Mouse (Mus musculus): ENCODE data around the gene Nrn1l. TPM values are rescaled to one million over a fixed set of nuclear protein-coding genes. Genes with fewer than 3 reads are reported as not detected.

Gene Nrn1l
- total and polyA plus RNA-seq, 3 experiments: 0.41 to 1.6 (median 0.57) TPM

DNA sequence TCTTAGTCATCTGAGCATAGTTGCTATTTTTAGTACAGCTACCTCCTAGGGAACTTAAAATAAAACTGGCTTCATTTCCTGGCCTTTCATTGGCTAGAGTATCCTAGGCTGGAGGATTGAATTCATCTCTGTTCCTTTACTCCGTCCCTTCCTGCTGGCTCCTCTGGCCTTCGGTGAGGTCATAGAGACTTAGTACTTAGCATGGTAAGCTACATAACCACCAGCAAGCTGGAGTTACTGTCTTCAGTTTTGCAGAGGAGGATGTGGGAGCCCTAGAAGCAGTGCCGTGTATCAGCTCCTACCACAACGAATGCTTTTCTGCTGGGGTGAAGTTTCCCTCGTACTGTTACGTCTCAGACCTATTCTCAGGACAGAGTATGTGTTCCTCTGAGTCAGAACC lies 19.1 kb upstream of the Nrn1l start:
- H3K9ac ChIP-seq (ENCODE audit: low read depth, low read length): peak overlapping the region; percentile 11; the same call in 1 of the 2 replicates
- peak in 1 of 2 experiments; percentile 52 for DNase-seq
- peaks cover 16% of the 10 kb centered on the region for H3K4me1 ChIP-seq (ENCODE audit: control insufficient read depth, insufficient read depth, low read length)
- peaks cover 15% of the 10 kb centered on the region for H3K36me3 ChIP-seq (ENCODE audit: control insufficient read depth, insufficient read depth, low read length)
- H3K27me3 ChIP-seq (ENCODE audit: control insufficient read depth, insufficient read depth, low read length): no peaks in the 10 kb centered on the region
- WGBS: 11% methylated on average over 6 of the region's 6 CpGs
- H3K27ac ChIP-seq: peak overlapping the region; percentile 80
- peak overlapping the region; percentile 4; the same call in 1 of the 2 replicates for H3K4me3 ChIP-seq
- intact Hi-C loops (cut with DNase I): no loop called here
- no peaks in the 10 kb centered on the region; the same call in none of the 2 replicates for H3K79me2 ChIP-seq (replicated peaks; ENCODE audit: control insufficient read depth, insufficient read depth, low read length)
- TF ChIP-seq EP300 (IDR thresholded peaks at IDR 0.05; ENCODE audit: insufficient read depth, low read depth, low read length): no peak
- TF ChIP-seq CTCF (IDR thresholded peaks at IDR 0.05): no peak
- no peak for TF ChIP-seq POLR2A (IDR thresholded peaks at IDR 0.05; ENCODE audit: insufficient read depth, low read depth, low read length)

DNA sequence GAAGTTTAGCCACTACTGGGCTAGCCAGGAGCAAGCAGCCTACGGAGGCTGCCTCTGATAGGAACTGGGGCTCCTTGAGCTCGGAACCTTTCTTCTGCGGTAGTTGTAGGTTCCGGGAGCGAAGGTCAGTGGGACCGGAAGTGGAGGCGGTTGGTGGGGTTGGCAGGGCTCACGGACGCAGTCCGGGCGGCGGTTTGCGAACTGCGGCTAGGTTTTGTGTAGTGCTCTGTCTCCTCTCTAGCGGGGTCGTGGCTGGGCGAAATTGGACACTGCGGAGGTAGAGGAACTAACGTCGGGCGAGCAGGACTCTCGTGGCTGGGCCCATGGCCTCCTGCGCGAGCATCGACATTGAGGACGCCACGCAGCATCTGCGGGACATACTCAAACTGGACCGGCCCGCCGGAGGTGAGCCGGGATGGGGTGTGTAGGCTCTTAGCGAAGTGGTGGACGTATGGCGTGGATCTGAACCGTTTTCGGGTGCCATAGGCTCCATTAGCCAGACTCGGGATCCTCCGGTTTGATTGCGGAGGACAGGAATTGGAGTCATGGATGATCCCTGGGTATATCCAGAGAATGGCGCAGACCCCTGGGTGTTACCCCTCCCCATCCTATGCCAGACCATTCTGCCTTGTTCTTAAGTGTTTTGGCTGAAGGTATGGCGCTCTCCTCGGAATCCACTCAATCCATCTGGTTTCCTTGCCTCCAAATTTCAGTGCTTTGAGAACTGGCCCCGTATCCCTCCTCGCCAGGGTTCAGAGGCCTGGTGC lies 12.4 kb upstream of the Nrn1l start, which contains the start of gene Edc4:
Edc4 (plus strand) TSS at position 128 of the 767 bp plus-strand sequence.
- WGBS: under 1% methylated on average over 45 of the region's 45 CpGs
- peaks cover 5% of the 10 kb centered on the region for H3K4me1 ChIP-seq (ENCODE audit: control insufficient read depth, insufficient read depth, low read length)
- peak within 1 kb of the TSS; percentile 82 for H3K4me3 ChIP-seq
- intact Hi-C loops (cut with DNase I): loop anchor here (2.0 kb wide), 1 partner anchor 20 kb away; the partner anchor contains the start of gene Nutf2
- peak; percentile 93 for TF ChIP-seq POLR2A (IDR thresholded peaks at IDR 0.05; ENCODE audit: insufficient read depth, low read depth, low read length)
- TF ChIP-seq EP300 (IDR thresholded peaks at IDR 0.05; ENCODE audit: insufficient read depth, low read depth, low read length): peak; percentile 67; the same call in 1 of the 2 replicates
- no peak for TF ChIP-seq CTCF (IDR thresholded peaks at IDR 0.05)
- H3K36me3 ChIP-seq (ENCODE audit: control insufficient read depth, insufficient read depth, low read length): peaks cover 2% of the 10 kb centered on the region; the same call in 1 of the 2 replicates
- peak within 1 kb of the TSS; percentile 87 for H3K9ac ChIP-seq (ENCODE audit: low read depth, low read length)
- H3K79me2 ChIP-seq (replicated peaks; ENCODE audit: control insufficient read depth, insufficient read depth, low read length): peaks cover 4% of the 10 kb centered on the region
- peak within 1 kb of the TSS; percentile 85 for H3K27ac ChIP-seq
- no peaks in the 10 kb centered on the region for H3K27me3 ChIP-seq (ENCODE audit: control insufficient read depth, insufficient read depth, low read length)
- peak; percentile 87 to 94 for DNase-seq

DNA sequence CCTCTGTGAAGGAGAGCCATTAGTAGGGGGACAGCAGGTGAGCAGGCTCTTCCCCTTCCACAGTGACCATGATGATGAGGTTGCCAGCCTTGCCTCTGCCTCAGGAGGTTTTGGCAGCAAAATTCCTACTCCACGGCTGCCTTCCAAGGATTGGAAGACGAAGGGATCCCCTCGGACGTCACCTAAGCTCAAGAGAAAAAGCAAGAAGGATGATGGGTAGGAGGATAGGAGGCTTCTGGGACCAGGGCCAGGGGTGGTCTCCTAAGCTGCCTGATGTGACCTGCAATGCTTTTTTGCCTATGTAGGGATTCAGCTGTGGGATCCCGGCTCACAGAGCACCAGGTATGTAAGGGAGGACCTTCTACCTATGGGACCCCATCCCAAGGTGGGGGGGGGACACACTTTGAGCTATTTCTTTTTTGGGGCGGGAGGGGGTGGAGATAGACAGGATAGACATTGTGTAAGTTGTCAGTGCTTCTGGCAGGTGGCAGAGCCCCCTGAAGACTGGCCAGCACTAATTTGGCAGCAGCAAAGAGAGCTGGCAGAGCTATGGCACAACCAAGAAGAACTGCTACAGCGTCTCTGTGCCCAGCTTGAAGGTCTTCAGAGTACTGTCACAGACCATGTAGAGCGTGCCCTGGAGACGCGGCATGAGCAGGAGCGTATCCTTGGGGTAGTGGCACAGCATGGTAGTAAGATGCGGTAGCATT lies 3.5 kb upstream of the Nrn1l start:
- no peak overlapping the region for H3K4me3 ChIP-seq
- TF ChIP-seq CTCF (IDR thresholded peaks at IDR 0.05): no peak
- TF ChIP-seq EP300 (IDR thresholded peaks at IDR 0.05; ENCODE audit: insufficient read depth, low read depth, low read length): no peak
- TF ChIP-seq POLR2A (IDR thresholded peaks at IDR 0.05; ENCODE audit: insufficient read depth, low read depth, low read length): no peak
- peaks cover 2% of the 10 kb centered on the region; the same call in 1 of the 2 replicates for H3K4me1 ChIP-seq (ENCODE audit: control insufficient read depth, insufficient read depth, low read length)
- no peak overlapping the region for H3K9ac ChIP-seq (ENCODE audit: low read depth, low read length)
- no peaks in the 10 kb centered on the region for H3K79me2 ChIP-seq (replicated peaks; ENCODE audit: control insufficient read depth, insufficient read depth, low read length)
- DNase-seq: no peak
- H3K27ac ChIP-seq: no peak overlapping the region
- intact Hi-C loops (cut with DNase I): no loop called here
- H3K27me3 ChIP-seq (ENCODE audit: control insufficient read depth, insufficient read depth, low read length): no peaks in the 10 kb centered on the region
- no peaks in the 10 kb centered on the region for H3K36me3 ChIP-seq (ENCODE audit: control insufficient read depth, insufficient read depth, low read length)
- WGBS: 94% methylated on average over 12 of the region's 12 CpGs

DNA sequence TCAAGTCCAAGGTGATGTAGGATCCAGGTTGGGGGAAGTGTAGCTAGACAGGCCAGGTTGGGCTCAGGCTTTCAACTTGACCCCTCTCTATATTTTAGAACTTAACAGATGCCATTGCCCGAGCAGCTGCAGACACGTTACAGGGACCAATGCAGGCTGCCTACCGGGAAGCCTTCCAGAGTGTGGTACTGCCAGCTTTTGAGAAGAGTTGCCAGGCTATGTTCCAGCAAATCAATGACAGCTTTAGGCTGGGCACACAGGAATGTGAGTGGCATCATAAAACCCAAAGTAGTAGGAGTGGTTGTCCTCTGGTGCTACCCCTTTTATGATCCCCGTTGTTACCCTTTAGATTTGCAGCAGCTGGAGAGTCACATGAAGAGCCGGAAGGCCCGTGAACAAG lies 2.5 kb upstream of the Nrn1l start:
- 66% methylated on average over 6 of the region's 6 CpGs for WGBS
- Histone ChIP-seq H3K4me3 (no peak overlapping the region), H3K27ac (peak overlapping the region; percentile 34; the same call in 1 of the 2 replicates), H3K79me2 (replicated peaks; ENCODE audit: control insufficient read depth, insufficient read depth, low read length) (no peaks in the 10 kb centered on the region), H3K4me1 (ENCODE audit: control insufficient read depth, insufficient read depth, low read length) (peaks cover 2% of the 10 kb centered on the region; the same call in 1 of the 2 replicates), H3K9ac (ENCODE audit: low read depth, low read length) (no peak overlapping the region), H3K36me3 (ENCODE audit: control insufficient read depth, insufficient read depth, low read length) (no peaks in the 10 kb centered on the region), H3K27me3 (ENCODE audit: control insufficient read depth, insufficient read depth, low read length) (no peaks in the 10 kb centered on the region)
- intact Hi-C loops (cut with DNase I): no loop called here
- no peak for TF ChIP-seq CTCF (IDR thresholded peaks at IDR 0.05)
- no peak for TF ChIP-seq EP300 (IDR thresholded peaks at IDR 0.05; ENCODE audit: insufficient read depth, low read depth, low read length)
- TF ChIP-seq POLR2A (IDR thresholded peaks at IDR 0.05; ENCODE audit: insufficient read depth, low read depth, low read length): no peak
- DNase-seq: peak; percentile 51 to 68

DNA sequence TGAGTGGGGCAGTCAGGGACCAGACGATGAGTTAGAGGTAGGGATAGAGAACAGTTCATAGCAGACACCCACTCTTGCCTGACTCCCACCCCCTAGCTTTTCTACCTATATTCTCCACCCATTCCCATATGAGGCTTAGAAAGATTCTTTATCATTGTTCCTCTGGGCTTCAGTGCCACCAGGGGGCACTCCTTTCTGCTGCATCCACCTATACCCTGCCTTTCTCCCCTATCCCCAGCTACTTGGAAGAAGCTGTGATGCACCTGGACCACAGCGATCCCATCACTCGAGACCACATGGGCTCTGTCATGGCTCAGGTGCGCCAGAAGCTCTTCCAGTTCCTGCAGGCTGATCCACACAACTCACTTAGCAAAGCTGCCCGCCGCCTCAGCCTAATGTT lies 935 bp upstream of the Nrn1l start:
- no peak overlapping the region for H3K4me3 ChIP-seq

More for the DNA sequence above, 935 bp upstream of the Nrn1l start:
- Histone ChIP-seq H3K79me2 (replicated peaks; ENCODE audit: control insufficient read depth, insufficient read depth, low read length) (no peaks in the 10 kb centered on the region), H3K27ac (no peak overlapping the region), H3K9ac (ENCODE audit: low read depth, low read length) (no peak overlapping the region), H3K36me3 (ENCODE audit: control insufficient read depth, insufficient read depth, low read length) (no peaks in the 10 kb centered on the region), H3K27me3 (ENCODE audit: control insufficient read depth, insufficient read depth, low read length) (no peaks in the 10 kb centered on the region), H3K4me1 (ENCODE audit: control insufficient read depth, insufficient read depth, low read length) (peaks cover 2% of the 10 kb centered on the region; the same call in 1 of the 2 replicates)
- no peak for DNase-seq
- TF ChIP-seq CTCF (IDR thresholded peaks at IDR 0.05) (peak; percentile 62), POLR2A (IDR thresholded peaks at IDR 0.05; ENCODE audit: insufficient read depth, low read depth, low read length) (no peak), EP300 (IDR thresholded peaks at IDR 0.05; ENCODE audit: insufficient read depth, low read depth, low read length) (no peak)
- intact Hi-C loops (cut with DNase I): no loop called here
- 87% methylated on average over 6 of the region's 6 CpGs for WGBS
